Mouse (Mus musculus) liver, adult 2 months (tissue): ENCODE measurements at regions not wholly inside any gene's neighbourhood (a gene's known extent, or its start where the extent isn't known, plus 50 kb on each side); places are given as distances from the start of the nearest gene placed in this dataset.

ENCODE experiments used
- DNase-seq: peaks from one replicate; pipeline ENCODE4 v3.0.0-alpha.2; 2011; ENCODE audit warnings: low read depth, low spot score; ENCODE audit errors: extremely low read depth
- H3K27ac ChIP-seq: fragments of 200-500 bp; replicated peaks from 2 replicates; pipeline ENCODE4 v1.5.1; 2012; ENCODE audit warnings: low read depth, mild to moderate bottlenecking, control low read depth, inconsistent platforms, low read length; ENCODE audit not compliant: insufficient read depth
- H3K27me3 ChIP-seq: fragments of 200-500 bp; 2 replicates; pipeline ENCODE4 v1.6.1; 2012; ENCODE audit warnings: mild to moderate bottlenecking, moderate library complexity, low read length, inconsistent platforms; ENCODE audit not compliant: control insufficient read depth, insufficient read depth
- H3K36me3 ChIP-seq: fragments of 200-500 bp; 2 replicates; pipeline ENCODE4 v1.6.1; 2012; ENCODE audit warnings: low read length, inconsistent platforms; ENCODE audit not compliant: control insufficient read depth, insufficient read depth
- H3K4me1 ChIP-seq: fragments of 200-500 bp; 2 replicates; pipeline ENCODE4 v1.6.1; 2011; ENCODE audit warnings: low read length; ENCODE audit not compliant: control insufficient read depth, insufficient read depth
- H3K4me3 ChIP-seq: fragments of 200-500 bp; 2 replicates; pipeline ENCODE4 v1.5.1; 2011; ENCODE audit warnings: low read depth, mild to moderate bottlenecking, control low read depth, low read length, moderate library complexity; ENCODE audit not compliant: insufficient read depth
- H3K79me2 ChIP-seq: fragments of 200-500 bp; 2 replicates; pipeline ENCODE4 v1.6.1; 2012; ENCODE audit warnings: inconsistent platforms, mild to moderate bottlenecking, low read length, moderate library complexity; ENCODE audit not compliant: control insufficient read depth, insufficient read depth
- H3K9ac ChIP-seq: fragments of 200-500 bp; 2 replicates; pipeline ENCODE4 v1.6.1; 2012; ENCODE audit warnings: low read depth, mild to moderate bottlenecking, control low read depth, inconsistent platforms, low read length
- CTCF ChIP-seq: fragments of 200-500 bp; IDR thresholded peaks from 2 replicates; pipeline ENCODE4 v1.5.1; 2011; ENCODE audit warnings: low read depth, low read length, control low read depth
- POLR2A ChIP-seq: fragments of 200-500 bp; IDR thresholded peaks from 2 replicates; pipeline ENCODE4 v1.6.1; 2011; ENCODE audit warnings: low read length, control low read depth; ENCODE audit not compliant: insufficient read depth; ENCODE audit errors: extremely low read depth
- WGBS: fragments of 180-500 bp; shearing (Covaris S2); methylation state at CpG from one replicate; pipeline ENCODE4 v1.1.7; 2018; 5-methylcytosine and 5-hydroxymethylcytosine counted together

- H3K36me3 ChIP-seq = no peaks in the 10 kb centered on the region
- no peak for DNase-seq
- no peaks in the 10 kb centered on the region for H3K4me1 ChIP-seq
- no peak overlapping the region for H3K27ac ChIP-seq
- no peak for TF ChIP-seq CTCF
- TF ChIP-seq POLR2A = no peak
- WGBS = 95% methylated on average over 6 of the region's 6 CpGs
- no peaks in the 10 kb centered on the region for H3K79me2 ChIP-seq
- H3K27me3 ChIP-seq = no peaks in the 10 kb centered on the region; the same call in 1 of the 2 replicates
- no peak overlapping the region for H3K4me3 ChIP-seq
- H3K9ac ChIP-seq = no peak overlapping the region
Observed at GRCm38 (mm10) chr13:44312237-44312636, 417.0 kb upstream of the Jarid2 start.

- H3K27me3 ChIP-seq = no peaks in the 10 kb centered on the region; the same call in 1 of the 2 replicates
- DNase-seq = no peak
- H3K79me2 ChIP-seq = no peaks in the 10 kb centered on the region
- no peaks in the 10 kb centered on the region for H3K4me1 ChIP-seq
- TF ChIP-seq POLR2A = no peak
- TF ChIP-seq CTCF = no peak
- 95% methylated on average over 13 of the region's 13 CpGs for WGBS
- no peaks in the 10 kb centered on the region for H3K36me3 ChIP-seq
- H3K4me3 ChIP-seq = no peak overlapping the region
- no peak overlapping the region for H3K9ac ChIP-seq
- no peak overlapping the region for H3K27ac ChIP-seq
Observed at GRCm38 (mm10) chr13:44316747-44317446, 412.4 kb upstream of the Jarid2 start.

- Histone ChIP-seq H3K27ac (no peak overlapping the region), H3K36me3 (no peaks in the 10 kb centered on the region), H3K79me2 (no peaks in the 10 kb centered on the region), H3K4me3 (no peak overlapping the region), H3K4me1 (no peaks in the 10 kb centered on the region), H3K27me3 (no peaks in the 10 kb centered on the region), H3K9ac (no peak overlapping the region)
- no peak for TF ChIP-seq CTCF
- TF ChIP-seq POLR2A = no peak
- no peak for DNase-seq
- 90% methylated on average over 8 of the region's 8 CpGs for WGBS
Observed at GRCm38 (mm10) chr13:44317596-44317995, 411.7 kb upstream of the Jarid2 start.

- no peak for DNase-seq
- TF ChIP-seq POLR2A (no peak), CTCF (no peak)
- Histone ChIP-seq H3K36me3 (no peaks in the 10 kb centered on the region), H3K79me2 (no peaks in the 10 kb centered on the region), H3K27ac (no peak overlapping the region), H3K4me3 (no peak overlapping the region), H3K27me3 (no peaks in the 10 kb centered on the region), H3K9ac (no peak overlapping the region), H3K4me1 (no peaks in the 10 kb centered on the region)
- WGBS = 95% methylated on average over 9 of the region's 9 CpGs
Observed at GRCm38 (mm10) chr13:44319101-44319500, 410.2 kb upstream of the Jarid2 start.

GRCm38 (mm10) chr13:44319511-44319910, 409.8 kb upstream of the Jarid2 start:
- Histone ChIP-seq H3K27me3 (no peaks in the 10 kb centered on the region), H3K9ac (no peak overlapping the region), H3K36me3 (no peaks in the 10 kb centered on the region), H3K4me3 (no peak overlapping the region), H3K27ac (no peak overlapping the region), H3K4me1 (no peaks in the 10 kb centered on the region), H3K79me2 (no peaks in the 10 kb centered on the region)
- DNase-seq = no peak
- TF ChIP-seq CTCF (no peak), POLR2A (no peak)
- 95% methylated on average over 9 of the region's 9 CpGs for WGBS

- TF ChIP-seq POLR2A = no peak
- no peak for TF ChIP-seq CTCF
- Histone ChIP-seq H3K27me3 (no peaks in the 10 kb centered on the region), H3K9ac (no peak overlapping the region), H3K4me1 (no peaks in the 10 kb centered on the region), H3K79me2 (no peaks in the 10 kb centered on the region), H3K4me3 (no peak overlapping the region), H3K36me3 (no peaks in the 10 kb centered on the region), H3K27ac (no peak overlapping the region)
- 97% methylated on average over 4 of the region's 4 CpGs for WGBS
- no peak for DNase-seq
Observed at GRCm38 (mm10) chr13:44320311-44320710, 409.0 kb upstream of the Jarid2 start.
